Mouse (Mus musculus) brain, embryonic 14.5 days (tissue): Measurements from ENCODE around the gene Boc.
A peak's percentile ranks its signal among the peaks of the same experiment; 100 is the strongest.

Source experiments
- CTCF ChIP-seq: fragments of 200-500 bp; IDR thresholded peaks from 2 replicates; pipeline ENCODE4 v1.5.1; 2012; ENCODE audit warnings: inconsistent platforms, mild to moderate bottlenecking, moderate library complexity, borderline replicate concordance; ENCODE audit not compliant: insufficient read depth, insufficient read length; ENCODE audit errors: extremely low read depth
- POLR2A ChIP-seq: fragments of 200-500 bp; IDR thresholded peaks from 2 replicates; pipeline ENCODE4 v1.6.1; 2012; ENCODE audit warnings: mild to moderate bottlenecking, inconsistent platforms, borderline replicate concordance; ENCODE audit not compliant: poor library complexity, insufficient read depth, insufficient read length, severe bottlenecking; ENCODE audit errors: extremely low read depth

GRCm38 (mm10) chr16:44435481-44435880 lies 123.2 kb downstream of the Boc start:
- peak; percentile 14; the same call in 1 of the 2 replicates for TF ChIP-seq CTCF
- no peak for TF ChIP-seq POLR2A
